Mouse (Mus musculus): ENCODE data around the gene Zdhhc19.

Zdhhc19 gene

DNA sequence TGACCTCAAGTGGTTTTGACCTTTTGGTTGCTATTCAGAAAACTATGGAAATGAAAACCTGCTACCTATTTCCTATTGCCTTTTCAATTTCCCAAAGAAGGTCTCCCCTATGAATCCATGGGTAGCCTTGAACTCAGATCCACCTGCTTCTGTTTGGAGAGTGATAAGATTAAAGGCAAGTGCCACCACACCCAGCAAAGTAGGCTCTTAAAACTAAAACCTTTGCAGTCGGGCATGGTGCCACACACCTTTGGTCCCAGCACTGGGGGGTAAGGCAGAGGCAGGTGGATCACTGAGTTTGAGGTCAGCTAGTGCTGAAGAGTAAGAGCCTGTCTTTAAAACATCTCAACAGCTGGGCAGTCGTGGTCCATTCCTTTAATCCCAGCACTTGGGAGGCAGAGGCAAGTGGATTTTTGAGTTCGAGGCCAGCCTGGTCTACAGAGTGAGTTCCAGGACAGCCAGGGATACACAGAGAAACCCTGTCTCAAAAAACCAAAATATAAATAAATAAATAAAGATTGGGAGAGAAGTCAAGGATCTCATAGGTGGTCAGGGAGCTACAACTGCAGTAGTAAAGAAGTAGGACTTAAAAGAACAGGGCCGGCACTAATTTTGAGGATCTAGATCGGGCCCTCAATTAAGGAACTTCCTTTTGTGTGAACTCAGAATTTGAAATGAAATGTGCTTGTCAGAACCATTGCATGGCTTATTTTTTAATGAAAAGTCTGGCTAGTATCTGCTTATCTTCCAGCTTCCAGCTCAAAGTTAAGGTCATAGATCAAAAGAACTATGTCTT is 114.6 kb downstream of the Zdhhc19 start:
- peak in 1 of 2 experiments; percentile 12 for DNase-seq
